Mouse (Mus musculus): ENCODE data around the gene Alad. TPM values are rescaled to one million over a fixed set of nuclear protein-coding genes. Genes with fewer than 3 reads are reported as not detected.
A peak's percentile ranks its signal among the peaks of the same experiment; 100 is the strongest.

The Alad gene
- polyA plus RNA-seq, 1 experiment, result 87.7 TPM

DNA sequence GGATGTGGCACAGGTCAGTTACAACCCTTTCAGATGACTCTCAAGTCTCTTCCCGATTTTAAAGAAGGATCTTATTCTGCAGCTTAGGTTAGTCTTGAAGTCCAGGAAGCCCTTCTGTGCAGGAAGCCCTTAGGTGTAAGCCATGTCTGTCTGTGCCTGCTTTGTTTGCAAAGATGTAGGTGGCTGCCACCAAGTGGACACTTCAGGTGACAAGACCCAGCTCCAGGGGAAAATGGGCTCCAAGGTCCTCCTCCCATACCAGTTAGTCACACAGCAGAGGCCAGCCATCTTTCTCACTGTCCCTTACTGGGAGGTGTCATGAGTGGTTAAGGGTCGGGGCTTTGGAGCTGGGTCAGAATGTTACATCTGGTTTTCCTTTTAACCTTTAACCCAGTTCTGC lies 12.9 kb downstream of the Alad start:
- H3K27ac ChIP-seq (replicated peaks; ENCODE audit: low read depth, low read length), result no peak overlapping the region
- no peak overlapping the region for H3K4me3 ChIP-seq (ENCODE audit: insufficient read depth, low read depth, low read length)
- peaks cover 4% of the 10 kb centered on the region; the same call in 1 of the 2 replicates for H3K4me1 ChIP-seq (ENCODE audit: control insufficient read depth, insufficient read depth, insufficient read length, low read length)

DNA sequence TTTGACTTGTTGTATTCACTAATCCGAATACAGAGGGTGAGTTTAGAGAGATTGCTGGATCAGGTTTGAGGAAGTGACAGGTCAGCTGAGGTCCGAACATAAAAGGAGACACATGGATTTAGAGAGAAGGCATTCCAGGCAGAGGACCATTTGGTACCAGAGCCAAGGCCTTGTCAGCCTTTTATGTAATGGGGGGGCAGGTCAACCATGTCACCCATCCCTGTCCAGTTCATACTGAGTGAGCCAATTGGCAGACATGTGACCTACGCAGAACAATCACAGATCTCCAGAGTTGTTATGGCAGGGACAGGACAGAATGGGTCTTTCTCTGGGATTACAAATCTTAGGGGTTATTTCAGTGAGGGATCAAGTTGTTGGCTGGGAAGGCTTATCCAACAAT lies 13.7 kb downstream of the Alad start:
- Histone ChIP-seq H3K4me3 (ENCODE audit: insufficient read depth, low read depth, low read length) (no peak overlapping the region), H3K4me1 (ENCODE audit: control insufficient read depth, insufficient read depth, insufficient read length, low read length) (peaks cover 4% of the 10 kb centered on the region; the same call in 1 of the 2 replicates), H3K27ac (replicated peaks; ENCODE audit: low read depth, low read length) (no peak overlapping the region)

DNA sequence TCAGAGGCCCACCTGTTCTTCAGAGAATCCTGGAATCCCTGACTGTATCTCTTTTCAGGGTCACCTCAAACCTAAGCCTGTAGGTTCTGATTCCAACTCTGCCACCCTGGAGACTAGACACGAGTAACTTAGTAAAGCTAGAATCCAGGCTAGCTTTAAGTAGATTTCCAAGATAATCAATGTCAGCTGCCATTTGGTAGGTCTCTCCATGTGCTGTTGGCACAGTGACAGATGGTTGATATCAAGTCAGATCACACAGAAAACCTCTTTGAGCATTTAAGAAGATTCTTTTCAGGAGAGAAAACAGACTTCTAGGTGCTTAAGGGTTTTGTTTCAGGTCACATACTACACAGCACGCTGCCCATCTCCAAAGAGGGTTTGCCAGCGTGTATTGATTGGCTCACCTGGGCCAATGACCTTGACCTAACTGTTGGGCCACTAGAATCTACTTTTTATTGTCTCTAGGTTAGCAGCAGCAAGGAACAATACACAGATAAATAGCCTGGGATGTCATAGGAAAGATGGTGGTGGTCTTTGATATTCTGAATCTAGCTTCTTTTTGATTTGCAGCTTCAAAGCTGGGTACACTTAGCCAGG lies 16.2 kb downstream of the Alad start, which contains the start of gene Hdhd3:
TSS of gene Hdhd3 (minus strand) at position 94 of the 597 bp plus-strand sequence.
- peak within 1 kb of the TSS; percentile 97 for H3K27ac ChIP-seq (replicated peaks; ENCODE audit: low read depth, low read length)
- peaks cover 4% of the 10 kb centered on the region; the same call in 1 of the 2 replicates for H3K4me1 ChIP-seq (ENCODE audit: control insufficient read depth, insufficient read depth, insufficient read length, low read length)
- peak within 1 kb of the TSS; percentile 84 for H3K4me3 ChIP-seq (ENCODE audit: insufficient read depth, low read depth, low read length)

DNA sequence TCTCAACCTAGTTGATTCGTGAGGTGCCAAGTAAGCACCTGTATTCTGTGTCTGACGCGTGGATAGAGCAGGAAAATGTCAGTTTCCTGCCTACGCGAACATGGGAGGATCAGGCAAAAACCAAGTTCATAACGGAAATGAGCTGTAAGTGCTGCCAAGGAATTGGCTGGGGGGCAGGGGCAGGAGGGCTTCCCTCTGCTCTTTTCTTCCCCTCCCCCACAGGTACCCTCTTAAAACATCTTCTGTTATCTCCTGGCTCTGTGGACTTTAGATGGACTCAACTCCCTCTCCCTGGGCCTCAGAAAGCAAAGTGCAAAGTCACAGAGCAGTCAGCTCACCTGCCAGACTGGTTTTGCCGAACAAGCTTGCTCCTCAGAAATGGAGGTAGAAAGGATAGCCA lies 16.7 kb downstream of the Alad start:
- Histone ChIP-seq H3K27ac (replicated peaks; ENCODE audit: low read depth, low read length) (peak overlapping the region; percentile 97; the same call in 1 of the 2 replicates), H3K4me3 (ENCODE audit: insufficient read depth, low read depth, low read length) (no peak overlapping the region), H3K4me1 (ENCODE audit: control insufficient read depth, insufficient read depth, insufficient read length, low read length) (peaks cover 4% of the 10 kb centered on the region; the same call in 1 of the 2 replicates)

DNA sequence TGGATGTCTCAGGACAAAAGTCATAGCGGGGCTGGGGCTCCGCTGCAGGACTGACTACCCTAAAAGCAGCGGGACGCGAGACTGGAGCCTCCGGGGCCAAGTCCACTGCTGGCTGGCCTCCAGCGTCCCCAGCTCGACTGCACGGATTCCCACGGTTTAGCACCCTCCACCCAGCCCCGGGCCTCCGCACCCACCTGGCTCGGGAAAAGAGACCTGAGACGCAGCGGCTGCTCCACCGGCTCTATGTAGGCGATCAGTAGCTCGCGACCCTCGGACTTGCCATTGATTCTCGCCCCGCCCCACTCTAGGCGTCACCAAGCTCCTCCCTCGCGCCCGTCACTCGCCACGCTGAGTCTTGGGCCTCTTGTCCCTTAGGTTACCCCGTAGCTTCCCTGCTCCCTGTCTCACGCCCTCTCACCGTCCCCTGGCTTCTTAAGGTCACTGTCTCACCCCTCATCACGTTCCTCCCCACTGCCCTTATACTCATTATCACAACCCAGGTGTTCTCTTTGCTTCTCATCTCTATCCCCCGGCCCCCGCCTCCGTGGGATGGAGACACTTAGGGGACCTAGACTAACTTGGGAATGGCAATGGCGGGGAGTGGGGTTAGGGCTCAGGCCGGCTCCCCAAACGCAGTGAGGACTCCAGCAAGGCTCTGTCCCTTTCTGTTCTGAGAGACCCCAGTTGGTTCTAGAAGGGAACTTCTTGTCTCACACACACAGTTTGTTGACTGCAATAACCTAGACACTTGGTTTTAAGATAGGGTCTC lies 17.6 kb downstream of the Alad start:
- Histone ChIP-seq H3K27ac (replicated peaks; ENCODE audit: low read depth, low read length) (peak overlapping the region; percentile 97), H3K4me3 (ENCODE audit: insufficient read depth, low read depth, low read length) (peak overlapping the region; percentile 84), H3K4me1 (ENCODE audit: control insufficient read depth, insufficient read depth, insufficient read length, low read length) (peaks cover 4% of the 10 kb centered on the region; the same call in 1 of the 2 replicates)

DNA sequence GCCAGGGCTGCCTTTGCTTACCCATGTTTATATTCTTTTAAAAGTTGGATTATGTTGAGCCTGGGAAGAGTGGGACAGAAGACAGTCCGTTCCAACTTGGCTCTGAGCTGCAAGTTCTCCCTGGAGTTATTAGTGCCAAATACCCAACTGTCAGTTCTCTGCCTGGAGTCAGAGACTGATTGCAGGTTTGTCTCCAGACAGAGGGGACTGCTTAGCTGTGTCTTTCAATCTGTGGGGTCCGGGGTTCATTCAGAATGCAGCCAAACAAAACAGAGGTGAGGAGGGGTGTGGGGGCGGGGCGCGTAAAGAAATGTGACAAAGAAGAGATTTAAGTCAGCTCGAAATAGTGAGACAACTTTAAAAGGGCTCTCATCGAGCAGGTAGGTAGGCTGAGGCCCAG lies 18.2 kb downstream of the Alad start:
- Histone ChIP-seq H3K4me1 (ENCODE audit: control insufficient read depth, insufficient read depth, insufficient read length, low read length) (peaks cover 4% of the 10 kb centered on the region; the same call in 1 of the 2 replicates), H3K4me3 (ENCODE audit: insufficient read depth, low read depth, low read length) (peak overlapping the region; percentile 84), H3K27ac (replicated peaks; ENCODE audit: low read depth, low read length) (peak overlapping the region; percentile 62)

DNA sequence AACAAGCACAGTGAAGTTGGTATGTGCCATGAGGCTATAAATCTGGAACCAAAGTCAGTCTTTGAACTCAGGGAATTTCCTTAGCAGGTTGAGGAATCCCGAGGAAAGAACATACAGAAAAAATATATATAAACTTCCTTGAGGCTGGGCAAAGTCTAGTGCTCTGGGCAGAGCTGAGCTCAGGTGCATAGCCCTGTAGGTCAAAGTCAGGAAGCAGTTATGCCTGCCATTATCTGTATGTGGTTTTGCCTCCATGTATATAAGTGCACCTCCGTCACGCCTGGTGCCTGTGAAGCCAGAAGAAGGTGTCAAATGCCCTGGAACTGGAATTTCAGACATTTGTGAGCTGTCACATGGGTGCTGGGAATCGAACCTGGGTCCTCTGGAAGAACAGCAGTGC lies 18.9 kb downstream of the Alad start:
- H3K4me1 ChIP-seq (ENCODE audit: control insufficient read depth, insufficient read depth, insufficient read length, low read length), result peaks cover 7% of the 10 kb centered on the region
- no peak overlapping the region for H3K4me3 ChIP-seq (ENCODE audit: insufficient read depth, low read depth, low read length)
- no peak overlapping the region for H3K27ac ChIP-seq (replicated peaks; ENCODE audit: low read depth, low read length)

DNA sequence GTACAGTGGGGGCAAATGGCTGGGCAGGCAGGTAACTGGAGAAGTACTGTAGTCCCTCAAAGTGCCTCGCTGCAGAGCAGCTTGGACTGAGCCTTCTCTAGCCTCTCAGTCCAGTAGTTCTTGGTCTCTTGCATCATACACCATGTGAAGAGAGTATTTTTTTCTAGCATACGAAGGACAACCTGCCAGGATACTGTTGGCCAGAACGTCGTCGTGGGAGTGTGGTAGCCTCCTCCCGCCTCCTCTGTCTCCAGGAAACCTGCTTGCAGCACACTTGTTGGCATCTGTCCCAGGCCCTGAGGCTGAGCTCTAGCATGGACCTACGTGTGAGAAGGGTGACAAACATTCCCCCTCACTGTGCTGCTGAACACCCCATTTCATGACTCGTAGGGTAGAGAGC lies 22.9 kb downstream of the Alad start:
- Histone ChIP-seq H3K27ac (replicated peaks; ENCODE audit: low read depth, low read length) (no peak overlapping the region), H3K4me1 (ENCODE audit: control insufficient read depth, insufficient read depth, insufficient read length, low read length) (peaks cover 3% of the 10 kb centered on the region; the same call in 1 of the 2 replicates)

DNA sequence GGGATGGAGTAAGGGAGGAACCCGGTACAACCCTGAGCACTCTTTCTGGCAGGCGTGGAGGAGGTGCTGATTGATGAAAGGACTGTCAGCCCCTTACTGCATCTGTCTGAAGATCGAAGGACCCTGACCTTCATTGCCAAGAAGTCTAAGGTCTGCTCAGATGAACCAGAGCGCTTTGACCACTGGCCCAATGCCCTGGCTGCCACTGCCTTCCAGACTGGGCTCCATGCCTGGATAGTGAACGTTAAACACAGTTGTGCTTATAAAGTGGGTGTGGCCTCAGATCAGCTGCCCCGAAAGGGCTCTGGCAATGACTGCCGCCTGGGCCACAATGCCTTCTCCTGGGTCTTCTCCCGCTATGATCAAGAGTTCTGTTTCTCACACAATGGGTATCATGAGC lies 23.8 kb downstream of the Alad start:
- Histone ChIP-seq H3K4me1 (ENCODE audit: control insufficient read depth, insufficient read depth, insufficient read length, low read length) (peaks cover 3% of the 10 kb centered on the region; the same call in 1 of the 2 replicates), H3K4me3 (ENCODE audit: insufficient read depth, low read depth, low read length) (no peak overlapping the region), H3K27ac (replicated peaks; ENCODE audit: low read depth, low read length) (no peak overlapping the region)

More for the DNA sequence above, 22.9 kb downstream of the Alad start:
- no peak overlapping the region for H3K4me3 ChIP-seq (ENCODE audit: insufficient read depth, low read depth, low read length)

DNA sequence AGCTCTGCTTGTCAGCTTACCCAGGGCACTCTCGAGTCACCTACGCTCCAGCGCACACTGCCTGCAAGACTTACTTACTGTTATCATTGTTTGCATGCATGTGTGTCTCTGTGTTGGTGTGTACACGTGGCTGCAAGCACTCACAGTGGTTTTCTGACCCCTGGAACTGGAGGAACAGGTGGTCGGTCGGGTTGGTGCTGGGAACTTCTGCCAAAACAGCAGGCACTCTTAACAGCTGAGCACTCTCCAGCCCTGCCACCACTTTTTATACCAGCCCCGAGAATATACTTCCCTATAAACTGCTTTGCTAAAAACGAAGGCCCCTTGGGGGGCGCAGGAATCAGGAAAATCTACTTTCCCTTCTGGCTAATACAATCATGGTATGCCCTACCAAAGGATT lies 25.5 kb downstream of the Alad start:
- Histone ChIP-seq H3K27ac (replicated peaks; ENCODE audit: low read depth, low read length) (no peak overlapping the region), H3K4me1 (ENCODE audit: control insufficient read depth, insufficient read depth, insufficient read length, low read length) (peaks cover 3% of the 10 kb centered on the region; the same call in 1 of the 2 replicates), H3K4me3 (ENCODE audit: insufficient read depth, low read depth, low read length) (no peak overlapping the region)

DNA sequence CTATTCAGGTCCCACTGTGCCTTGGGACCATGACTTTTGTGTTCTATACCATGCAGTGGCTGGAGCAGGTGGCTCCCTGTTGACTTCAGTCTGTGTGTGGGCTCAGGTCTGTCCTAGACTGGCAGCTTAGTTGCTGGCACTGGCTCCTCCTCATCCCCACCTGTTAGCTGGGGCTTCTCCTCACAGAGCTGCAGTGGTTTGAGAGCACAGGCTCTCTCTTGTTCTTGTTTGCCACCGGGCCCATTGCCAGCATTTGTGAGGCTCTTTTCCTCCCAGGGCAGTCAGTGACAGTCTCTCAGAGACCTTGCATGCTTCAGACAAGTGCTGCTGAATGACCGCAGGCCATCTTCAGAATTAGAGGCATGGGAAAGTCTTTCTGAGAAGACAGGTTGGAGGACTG lies 27.0 kb downstream of the Alad start:
- Histone ChIP-seq H3K27ac (replicated peaks; ENCODE audit: low read depth, low read length) (no peak overlapping the region), H3K4me1 (ENCODE audit: control insufficient read depth, insufficient read depth, insufficient read length, low read length) (peaks cover 3% of the 10 kb centered on the region; the same call in 1 of the 2 replicates), H3K4me3 (ENCODE audit: insufficient read depth, low read depth, low read length) (no peak overlapping the region)

DNA sequence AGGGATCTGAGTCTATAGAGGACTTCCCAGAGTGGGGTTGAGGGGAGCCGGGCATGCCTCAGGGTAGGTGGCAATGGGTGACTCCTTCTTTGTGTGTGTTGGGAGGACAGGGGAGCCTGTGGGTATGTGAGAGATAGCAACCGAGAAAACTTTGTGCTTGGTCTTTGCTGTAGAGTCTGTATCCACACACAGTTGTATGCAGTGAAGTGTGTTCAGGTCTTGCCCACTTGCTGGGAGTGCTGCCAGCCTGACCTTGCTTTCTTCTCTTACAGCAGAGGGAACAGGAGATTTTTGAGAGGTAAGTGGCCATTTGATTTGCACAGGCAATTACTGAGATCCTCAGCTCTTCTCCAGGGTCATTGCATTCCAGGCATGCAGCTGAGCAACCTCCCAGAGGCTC lies 31.8 kb downstream of the Alad start:
- Histone ChIP-seq H3K4me3 (ENCODE audit: insufficient read depth, low read depth, low read length) (no peak overlapping the region), H3K4me1 (ENCODE audit: control insufficient read depth, insufficient read depth, insufficient read length, low read length) (no peaks in the 10 kb centered on the region), H3K27ac (replicated peaks; ENCODE audit: low read depth, low read length) (no peak overlapping the region)

DNA sequence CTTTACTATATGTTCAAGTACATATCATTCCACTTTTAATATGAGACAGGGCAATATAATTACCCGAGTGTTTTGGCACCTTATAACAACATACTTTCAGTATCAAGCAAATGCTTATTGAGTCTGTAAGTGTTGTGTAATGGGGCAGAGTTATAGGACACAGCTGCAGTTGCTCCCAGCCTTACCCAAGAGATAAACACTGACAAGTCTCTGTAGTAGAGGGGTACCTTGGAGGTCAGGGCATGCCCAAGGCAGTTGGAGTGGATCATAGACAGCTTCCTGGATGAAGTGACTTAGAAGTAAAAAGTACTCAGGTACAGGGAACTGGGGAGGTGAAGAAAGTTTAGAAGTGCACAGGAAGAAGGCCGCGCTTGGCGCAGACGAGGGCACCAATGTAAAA lies 32.5 kb downstream of the Alad start:
- Histone ChIP-seq H3K27ac (replicated peaks; ENCODE audit: low read depth, low read length) (no peak overlapping the region), H3K4me1 (ENCODE audit: control insufficient read depth, insufficient read depth, insufficient read length, low read length) (no peaks in the 10 kb centered on the region), H3K4me3 (ENCODE audit: insufficient read depth, low read depth, low read length) (no peak overlapping the region)

DNA sequence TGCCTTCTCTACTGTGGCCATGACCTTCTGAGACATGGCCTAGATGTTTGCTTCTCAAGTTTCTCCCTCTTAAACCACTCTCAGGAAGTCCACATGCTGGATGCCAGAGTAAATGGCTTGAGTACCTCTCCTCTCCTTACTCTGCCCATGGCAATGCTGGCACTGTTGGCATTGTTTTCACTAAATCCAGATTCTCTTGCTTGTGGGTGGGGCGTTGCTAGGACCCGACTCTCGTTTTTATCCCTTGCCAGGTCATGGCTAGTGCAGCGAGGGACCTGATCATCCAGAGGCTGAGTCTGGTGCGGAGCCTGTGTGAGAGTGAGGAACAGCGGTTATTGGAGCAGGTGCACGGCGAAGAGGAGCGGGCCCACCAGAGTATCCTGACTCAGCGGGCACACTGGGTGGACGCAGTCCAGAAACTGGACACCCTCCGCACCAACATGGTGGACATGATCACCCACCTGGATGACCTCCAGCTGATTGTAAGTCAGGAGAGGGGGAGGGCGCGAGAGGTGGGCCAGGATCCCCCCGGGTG lies 33.5 kb downstream of the Alad start:
- H3K4me3 ChIP-seq (ENCODE audit: insufficient read depth, low read depth, low read length), result no peak overlapping the region
- no peaks in the 10 kb centered on the region for H3K4me1 ChIP-seq (ENCODE audit: control insufficient read depth, insufficient read depth, insufficient read length, low read length)
- H3K27ac ChIP-seq (replicated peaks; ENCODE audit: low read depth, low read length), result no peak overlapping the region

DNA sequence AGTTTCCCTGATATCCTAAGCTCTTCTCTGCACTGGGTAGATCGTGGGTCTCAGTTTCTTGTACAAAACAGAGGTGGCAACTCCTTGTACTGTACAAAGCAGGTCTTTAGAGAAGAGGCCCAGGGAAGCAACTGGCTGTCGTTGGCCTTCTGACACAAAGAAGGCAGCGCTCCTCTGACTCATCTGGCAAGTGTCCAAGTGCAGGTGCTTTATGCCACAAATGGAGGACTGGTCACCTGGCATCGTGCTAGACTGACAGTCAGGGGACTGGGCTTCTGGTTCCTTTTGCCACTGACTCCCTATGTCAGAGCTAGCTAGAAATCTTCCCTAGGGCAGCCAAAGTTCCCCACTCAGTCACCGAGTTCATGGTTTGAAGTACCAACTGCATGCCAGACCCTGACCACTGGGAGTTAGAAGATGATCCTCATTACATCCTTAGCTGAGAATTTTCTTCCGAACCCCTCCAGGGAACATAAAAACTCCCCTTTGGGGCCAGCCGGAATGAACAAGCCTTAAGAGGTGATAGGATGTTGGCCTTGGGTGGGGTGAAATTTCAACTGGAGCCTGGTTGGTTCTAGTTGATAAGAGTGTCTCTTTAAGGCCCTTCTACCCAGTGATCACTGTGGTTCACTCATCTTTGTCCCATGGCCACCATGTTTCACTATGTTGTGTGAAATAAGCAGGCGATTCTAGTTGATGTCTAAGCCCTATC lies 34.1 kb downstream of the Alad start:
- Histone ChIP-seq H3K27ac (replicated peaks; ENCODE audit: low read depth, low read length) (no peak overlapping the region), H3K4me3 (ENCODE audit: insufficient read depth, low read depth, low read length) (no peak overlapping the region), H3K4me1 (ENCODE audit: control insufficient read depth, insufficient read depth, insufficient read length, low read length) (no peaks in the 10 kb centered on the region)

All from brown adipose tissue, adult 24 weeks (tissue).